Mouse (Mus musculus) hindbrain, postnatal 0 days (tissue): ENCODE measurements at regions not wholly inside any gene's neighbourhood (a gene's known extent, or its start where the extent isn't known, plus 50 kb on each side); places are given as distances from the start of the nearest gene placed in this dataset.

Source experiments
- ATAC-seq: fragments of 200-750 bp; cut with Nextera tagmentation; 2 replicates; pipeline ENCODE4 v1.8.0; 2017; ENCODE audit warnings: mild to moderate bottlenecking, moderate TSS enrichment, moderate library complexity
- DNase-seq: peaks from one replicate; pipeline ENCODE4 v3.0.0-alpha.2; 2015; ENCODE audit warnings: low spot score
- H3K27ac ChIP-seq: fragments of 300-500 bp; sonication (generic); 2 replicates; pipeline ENCODE4 v1.5.1; 2014; ENCODE audit warnings: mild to moderate bottlenecking
- H3K27me3 ChIP-seq: fragments of 300-500 bp; sonication (generic); 2 replicates; pipeline ENCODE4 v1.6.1; 2014; ENCODE audit warnings: low read length, mixed read lengths; ENCODE audit not compliant: insufficient read depth
- H3K36me3 ChIP-seq: fragments of 300-500 bp; sonication (generic); 2 replicates; pipeline ENCODE4 v1.6.1; 2014; ENCODE audit warnings: low read length, mixed read lengths; ENCODE audit not compliant: insufficient read depth
- H3K4me1 ChIP-seq: fragments of 300-500 bp; sonication (generic); 2 replicates; pipeline ENCODE4 v1.6.1; 2014; ENCODE audit warnings: antibody characterized with exemption, low read length, mixed read lengths; ENCODE audit not compliant: insufficient read depth
- H3K4me2 ChIP-seq: fragments of 300-500 bp; sonication (generic); 2 replicates; pipeline ENCODE4 v1.6.1; 2014; ENCODE audit warnings: low read depth, mild to moderate bottlenecking, low read length, moderate library complexity, mixed read lengths
- H3K4me3 ChIP-seq: fragments of 300-500 bp; sonication (generic); 2 replicates; pipeline ENCODE4 v1.5.1; 2014; ENCODE audit warnings: low read length
- H3K9ac ChIP-seq: fragments of 300-500 bp; sonication (generic); replicated peaks from 2 replicates; pipeline ENCODE4 v1.6.1; 2014; ENCODE audit warnings: mild to moderate bottlenecking, low read length, moderate library complexity, mixed read lengths
- H3K9me3 ChIP-seq: fragments of 300-500 bp; sonication (generic); 2 replicates; pipeline ENCODE4 v1.6.1; 2016; ENCODE audit warnings: low read length, mixed read lengths
- CTCF ChIP-seq: IDR thresholded peaks from 2 replicates; pipeline ENCODE4 v1.5.1; 2016; ENCODE audit warnings: antibody characterized with exemption, control low read depth, low read depth
- WGBS: fragments of 180-500 bp; shearing (Covaris S2); extraction: QIAGEN DNeasy Blood & Tissue Kit; methylation state at CpG from one replicate; pipeline ENCODE4 v1.1.7; 2014; 5-methylcytosine and 5-hydroxymethylcytosine counted together

GRCm38 (mm10) chrX:22961338-22961737, 403.5 kb downstream of the Klhl13 start:
- no peak for TF ChIP-seq CTCF
- Histone ChIP-seq H3K9me3 (no peaks in the 10 kb centered on the region), H3K27me3 (no peaks in the 10 kb centered on the region), H3K36me3 (no peaks in the 10 kb centered on the region), H3K9ac (no peak overlapping the region), H3K4me2 (no peak overlapping the region), H3K27ac (no peak overlapping the region), H3K4me1 (no peaks in the 10 kb centered on the region), H3K4me3 (no peak overlapping the region)
- ATAC-seq (no peak), DNase-seq (peak; percentile 31)

GRCm38 (mm10) chrX:22950406-22951256, 414.3 kb downstream of the Klhl13 start:
- Histone ChIP-seq H3K4me3 (no peak overlapping the region), H3K27ac (no peak overlapping the region), H3K27me3 (no peaks in the 10 kb centered on the region), H3K36me3 (no peaks in the 10 kb centered on the region), H3K4me1 (no peaks in the 10 kb centered on the region), H3K9ac (no peak overlapping the region), H3K4me2 (no peak overlapping the region), H3K9me3 (no peaks in the 10 kb centered on the region)
- WGBS, result 43% methylated on average over 3 of the region's 3 CpGs
- no peak for TF ChIP-seq CTCF
- DNase-seq (no peak), ATAC-seq (no peak)
